Mouse (Mus musculus) splenic B cell, adult 2 months (primary cell): ENCODE results near the gene Cstf1.

Experiments used
- DNase-seq: peaks from one replicate; pipeline ENCODE4 v3.0.0-alpha.2; 2011; ENCODE audit warnings: low read depth, low spot score
- H3K27me3 ChIP-seq: 2 replicates; pipeline ENCODE4 v1.6.1; 2012; ENCODE audit warnings: mild to moderate bottlenecking, low read length, moderate library complexity, mixed read lengths; ENCODE audit not compliant: control insufficient read depth, poor library complexity, insufficient read depth, severe bottlenecking
- H3K36me3 ChIP-seq: 2 replicates; pipeline ENCODE4 v1.6.1; 2012; ENCODE audit warnings: mild to moderate bottlenecking, low read length, moderate library complexity, mixed read lengths; ENCODE audit not compliant: control insufficient read depth, poor library complexity, insufficient read depth, severe bottlenecking

Cstf1 gene

GRCm38 (mm10) chr2:172349776-172350175, 20.7 kb upstream of the Cstf1 start:
- Histone ChIP-seq H3K27me3 (no peaks in the 10 kb centered on the region), H3K36me3 (no peaks in the 10 kb centered on the region)
- no peak for DNase-seq

- no peaks in the 10 kb centered on the region for H3K36me3 ChIP-seq
- DNase-seq: no peak
Observed at GRCm38 (mm10) chr2:172350773-172351172, 19.7 kb upstream of the Cstf1 start.

GRCm38 (mm10) chr2:172353218-172353617, 17.3 kb upstream of the Cstf1 start:
- Histone ChIP-seq H3K27me3 (no peaks in the 10 kb centered on the region), H3K36me3 (no peaks in the 10 kb centered on the region; the same call in 1 of the 2 replicates)
- no peak for DNase-seq

More at GRCm38 (mm10) chr2:172350773-172351172, 19.7 kb upstream of the Cstf1 start:
- H3K27me3 ChIP-seq: no peaks in the 10 kb centered on the region

GRCm38 (mm10) chr2:172354761-172355160, 15.7 kb upstream of the Cstf1 start:
- DNase-seq: no peak
- H3K27me3 ChIP-seq: no peaks in the 10 kb centered on the region
- no peaks in the 10 kb centered on the region; the same call in 1 of the 2 replicates for H3K36me3 ChIP-seq

- Histone ChIP-seq H3K36me3 (no peaks in the 10 kb centered on the region; the same call in 1 of the 2 replicates), H3K27me3 (no peaks in the 10 kb centered on the region; the same call in 1 of the 2 replicates)
- DNase-seq: no peak
Observed at GRCm38 (mm10) chr2:172355833-172356232, 14.6 kb upstream of the Cstf1 start.

GRCm38 (mm10) chr2:172363176-172363575, 7.3 kb upstream of the Cstf1 start:
- Histone ChIP-seq H3K27me3 (no peaks in the 10 kb centered on the region; the same call in 1 of the 2 replicates), H3K36me3 (no peaks in the 10 kb centered on the region; the same call in 1 of the 2 replicates)
- no peak for DNase-seq

GRCm38 (mm10) chr2:172371258-172371657, 777 bp downstream of the Cstf1 start:
- DNase-seq: no peak
- Histone ChIP-seq H3K36me3 (peaks cover 9% of the 10 kb centered on the region), H3K27me3 (no peaks in the 10 kb centered on the region)

GRCm38 (mm10) chr2:172376551-172376950, 6.1 kb downstream of the Cstf1 start:
- Histone ChIP-seq H3K36me3 (peaks cover 16% of the 10 kb centered on the region), H3K27me3 (no peaks in the 10 kb centered on the region)
- DNase-seq: no peak

- Histone ChIP-seq H3K27me3 (no peaks in the 10 kb centered on the region), H3K36me3 (peaks cover 16% of the 10 kb centered on the region)
- no peak for DNase-seq
Observed at GRCm38 (mm10) chr2:172376999-172377515, 6.6 kb downstream of the Cstf1 start.

- Histone ChIP-seq H3K27me3 (no peaks in the 10 kb centered on the region; the same call in 1 of the 2 replicates), H3K36me3 (peaks cover 13% of the 10 kb centered on the region)
- DNase-seq: peak; percentile 90
Observed at GRCm38 (mm10) chr2:172378332-172378731, 7.9 kb downstream of the Cstf1 start.

GRCm38 (mm10) chr2:172380513-172380912, 10.0 kb downstream of the Cstf1 start:
- peaks cover 9% of the 10 kb centered on the region for H3K36me3 ChIP-seq
- no peaks in the 10 kb centered on the region; the same call in 1 of the 2 replicates for H3K27me3 ChIP-seq
- no peak for DNase-seq

- Histone ChIP-seq H3K36me3 (peaks cover 6% of the 10 kb centered on the region), H3K27me3 (no peaks in the 10 kb centered on the region; the same call in 1 of the 2 replicates)
- DNase-seq: no peak
Observed at GRCm38 (mm10) chr2:172381341-172381740, 10.9 kb downstream of the Cstf1 start.

- Histone ChIP-seq H3K36me3 (peaks cover 5% of the 10 kb centered on the region), H3K27me3 (no peaks in the 10 kb centered on the region; the same call in 1 of the 2 replicates)
- peak; percentile 28 for DNase-seq
Observed at GRCm38 (mm10) chr2:172381898-172382297, 11.4 kb downstream of the Cstf1 start.

GRCm38 (mm10) chr2:172384715-172385114, 14.2 kb downstream of the Cstf1 start:
- Histone ChIP-seq H3K27me3 (no peaks in the 10 kb centered on the region; the same call in 1 of the 2 replicates), H3K36me3 (no peaks in the 10 kb centered on the region; the same call in 1 of the 2 replicates)
- DNase-seq: no peak

- H3K36me3 ChIP-seq: no peaks in the 10 kb centered on the region
- DNase-seq: no peak
- H3K27me3 ChIP-seq: no peaks in the 10 kb centered on the region
Observed at GRCm38 (mm10) chr2:172390341-172390740, 19.9 kb downstream of the Cstf1 start.

- no peaks in the 10 kb centered on the region for H3K36me3 ChIP-seq
- DNase-seq: no peak
- no peaks in the 10 kb centered on the region for H3K27me3 ChIP-seq
Observed at GRCm38 (mm10) chr2:172392041-172392521, 21.6 kb downstream of the Cstf1 start.
